Mouse (Mus musculus) MEL (cell line): ENCODE data around the gene Diaph3.

Experiments
- E2F4 ChIP-seq: IDR thresholded peaks from 2 replicates; pipeline ENCODE4 v1.6.1; 2011; ENCODE audit warnings: low read depth, low read length, improper control_type of control experiment, borderline replicate concordance
- GABPA ChIP-seq: IDR thresholded peaks from 2 replicates; pipeline ENCODE4 v1.6.1; 2012; ENCODE audit warnings: low read depth, mild to moderate bottlenecking, inconsistent platforms, low read length, improper control_type of control experiment, moderate library complexity
- POLR2A ChIP-seq, 2 experiments: IDR thresholded peaks; 2 replicates each; pipeline ENCODE4 v1.6.1; 2011 to 2012; ENCODE audit warnings: low read length in 2 of 2, mild to moderate bottlenecking in 2 of 2, control low read depth in 1 of 2, improper control_type of control experiment in 1 of 2, low read depth in 1 of 2, moderate library complexity in 1 of 2; ENCODE audit not compliant: control insufficient read depth in 1 of 2, insufficient read depth in 1 of 2, poor library complexity in 1 of 2
- SIN3A ChIP-seq: IDR thresholded peaks from 2 replicates; pipeline ENCODE4 v1.6.1; 2012; ENCODE audit warnings: low read length, improper control_type of control experiment, inconsistent platforms
- SMC3 ChIP-seq: IDR thresholded peaks from 2 replicates; pipeline ENCODE4 v1.6.1; 2011; ENCODE audit warnings: low read depth, low read length, improper control_type of control experiment

GRCm38 (mm10) chr14:87087996-87088395, 53.0 kb downstream of the Diaph3 start:
- no peak for TF ChIP-seq GABPA
- no peak for TF ChIP-seq POLR2A (IDR thresholded peaks at IDR 0.05; ENCODE audit: control insufficient read depth in 1 of 2, insufficient read depth in 1 of 2, low read depth in 1 of 2, low read length in 2 of 2, poor library complexity in 1 of 2)
- TF ChIP-seq SIN3A: no peak
- no peak for TF ChIP-seq SMC3
- no peak for TF ChIP-seq E2F4
